Mouse (Mus musculus) heart, embryonic 16.5 days (tissue): ENCODE results near the gene Unc80. TPM values are rescaled to one million over a fixed set of nuclear protein-coding genes. Genes with fewer than 3 reads are reported as not detected.

ENCODE experiments used
- ATAC-seq: fragments of 200-750 bp; cut with Nextera tagmentation; replicated peaks from 2 replicates; pipeline ENCODE4 v1.8.0; 2017; ENCODE audit warnings: moderate number of reproducible peaks; ENCODE audit not compliant: insufficient read depth, low FRiP score; ENCODE audit errors: extremely low read depth
- H3K27ac ChIP-seq: fragments of 300-500 bp; sonication (generic); 2 replicates; pipeline ENCODE4 v1.5.1; 2014; ENCODE audit warnings: mild to moderate bottlenecking, low read length, control low read depth, moderate library complexity
- H3K27me3 ChIP-seq: fragments of 300-500 bp; sonication (generic); 2 replicates; pipeline ENCODE4 v1.6.1; 2014; ENCODE audit warnings: low read length, mixed read lengths; ENCODE audit not compliant: control insufficient read depth, insufficient read depth
- H3K36me3 ChIP-seq: fragments of 300-500 bp; sonication (generic); 2 replicates; pipeline ENCODE4 v1.6.1; 2014; ENCODE audit not compliant: control insufficient read depth, insufficient read depth
- H3K4me1 ChIP-seq: fragments of 300-500 bp; sonication (generic); 2 replicates; pipeline ENCODE4 v1.6.1; 2014; ENCODE audit warnings: low read length, mixed read lengths; ENCODE audit not compliant: control insufficient read depth, insufficient read depth
- H3K4me2 ChIP-seq: fragments of 300-500 bp; sonication (generic); 2 replicates; pipeline ENCODE4 v1.6.1; 2014; ENCODE audit warnings: low read depth, mild to moderate bottlenecking, control low read depth, low read length
- H3K4me3 ChIP-seq: fragments of 300-500 bp; sonication (generic); 2 replicates; pipeline ENCODE4 v1.5.1; 2014; ENCODE audit warnings: mild to moderate bottlenecking, control low read depth, low read length
- H3K9ac ChIP-seq: fragments of 300-500 bp; sonication (generic); 2 replicates; pipeline ENCODE4 v1.6.1; 2014; ENCODE audit warnings: low read length, control low read depth
- H3K9me3 ChIP-seq: fragments of 300-500 bp; sonication (generic); replicated peaks from 2 replicates; pipeline ENCODE4 v1.6.1; 2016; ENCODE audit warnings: low read length; ENCODE audit not compliant: control insufficient read depth
- WGBS: fragments of 180-500 bp; shearing (Covaris S2); extraction: QIAGEN DNeasy Blood & Tissue Kit; methylation state at CpG from one replicate; pipeline ENCODE4 v1.1.7; 2014; 5-methylcytosine and 5-hydroxymethylcytosine counted together
- polyA plus RNA-seq: library from polyadenylated mRNA; unstranded; fragments of >200 nt; fragmentation: Nextera tagmentation; extraction: Ambion mirVana; gene quantifications from 2 replicates; pipeline ENCODE4 v1.2.1, GENCODE M21; 2015

The Unc80 gene
- polyA plus RNA-seq, 1 experiment from 2014 or later: 0.07 TPM

GRCm38 (mm10) chr1:66459394-66459793 lies 8.8 kb upstream of the Unc80 start:
- no peak for ATAC-seq
- Histone ChIP-seq H3K4me3 (no peak overlapping the region), H3K4me2 (no peak overlapping the region), H3K27me3 (no peaks in the 10 kb centered on the region), H3K4me1 (0 out of 2 replicates have a peak, but pooled peaks cover 4% of the 10 kb centered on the region), H3K9ac (no peak overlapping the region), H3K27ac (no peak overlapping the region), H3K9me3 (no peaks in the 10 kb centered on the region; the same call in 1 of the 2 replicates), H3K36me3 (no peaks in the 10 kb centered on the region)
- 67% methylated on average over 3 of the region's 3 CpGs for WGBS

GRCm38 (mm10) chr1:66460850-66461249 lies 7.3 kb upstream of the Unc80 start:
- H3K4me1 ChIP-seq: 0 out of 2 replicates have a peak, but pooled peaks cover 4% of the 10 kb centered on the region
- WGBS: 44% methylated on average over 4 of the region's 4 CpGs
- no peaks in the 10 kb centered on the region for H3K27me3 ChIP-seq
- H3K4me2 ChIP-seq: no peak overlapping the region
- no peaks in the 10 kb centered on the region for H3K9me3 ChIP-seq
- no peaks in the 10 kb centered on the region for H3K36me3 ChIP-seq
- H3K9ac ChIP-seq: no peak overlapping the region
- no peak overlapping the region for H3K4me3 ChIP-seq
- ATAC-seq: no peak
- H3K27ac ChIP-seq: no peak overlapping the region

GRCm38 (mm10) chr1:66468704-66469020 lies 495 bp downstream of the Unc80 start:
- H3K4me3 ChIP-seq: peak overlapping the region; percentile 57
- H3K9me3 ChIP-seq: no peaks in the 10 kb centered on the region
- WGBS: 28% methylated on average over 3 of the region's 3 CpGs
- no peaks in the 10 kb centered on the region for H3K4me1 ChIP-seq
- H3K4me2 ChIP-seq: peak overlapping the region; percentile 90
- no peaks in the 10 kb centered on the region for H3K36me3 ChIP-seq
- no peak overlapping the region for H3K9ac ChIP-seq
- no peak for ATAC-seq
- H3K27me3 ChIP-seq: peaks cover 17% of the 10 kb centered on the region
- H3K27ac ChIP-seq: no peak overlapping the region

- Histone ChIP-seq H3K9me3 (no peaks in the 10 kb centered on the region), H3K4me3 (no peak overlapping the region), H3K9ac (no peak overlapping the region), H3K4me1 (no peaks in the 10 kb centered on the region), H3K4me2 (no peak overlapping the region), H3K27ac (no peak overlapping the region), H3K27me3 (no peaks in the 10 kb centered on the region), H3K36me3 (no peaks in the 10 kb centered on the region)
- WGBS: 83% methylated on average over 3 of the region's 3 CpGs
- ATAC-seq: no peak
These were observed 14.6 kb downstream of the Unc80 start for GRCm38 (mm10) chr1:66482751-66483150.

- Histone ChIP-seq H3K36me3 (no peaks in the 10 kb centered on the region), H3K4me3 (no peak overlapping the region), H3K4me2 (no peak overlapping the region), H3K27ac (no peak overlapping the region), H3K9me3 (no peaks in the 10 kb centered on the region), H3K9ac (no peak overlapping the region), H3K27me3 (no peaks in the 10 kb centered on the region), H3K4me1 (no peaks in the 10 kb centered on the region)
- ATAC-seq: no peak
- 78% methylated on average over 6 of the region's 6 CpGs for WGBS
These were observed 24.9 kb downstream of the Unc80 start for GRCm38 (mm10) chr1:66493064-66493463.

- no peak overlapping the region for H3K27ac ChIP-seq
- H3K4me2 ChIP-seq: no peak overlapping the region
- H3K36me3 ChIP-seq: no peaks in the 10 kb centered on the region
- H3K4me3 ChIP-seq: no peak overlapping the region
- no peaks in the 10 kb centered on the region for H3K4me1 ChIP-seq
- no peaks in the 10 kb centered on the region for H3K9me3 ChIP-seq
- ATAC-seq: no peak
- no peaks in the 10 kb centered on the region for H3K27me3 ChIP-seq
- WGBS: 79% methylated on average over 3 of the region's 3 CpGs
- no peak overlapping the region for H3K9ac ChIP-seq
These were observed 27.3 kb downstream of the Unc80 start for GRCm38 (mm10) chr1:66495310-66496012.

GRCm38 (mm10) chr1:66550812-66551211 lies 82.6 kb downstream of the Unc80 start:
- no peak for ATAC-seq
- Histone ChIP-seq H3K4me1 (no peaks in the 10 kb centered on the region), H3K36me3 (no peaks in the 10 kb centered on the region), H3K9me3 (peaks cover 5% of the 10 kb centered on the region; the same call in 1 of the 2 replicates), H3K9ac (no peak overlapping the region), H3K27me3 (no peaks in the 10 kb centered on the region), H3K27ac (no peak overlapping the region), H3K4me3 (no peak overlapping the region), H3K4me2 (no peak overlapping the region)
- 76% methylated on average over 3 of the region's 3 CpGs for WGBS

GRCm38 (mm10) chr1:66552396-66552966 lies 84.3 kb downstream of the Unc80 start:
- Histone ChIP-seq H3K4me1 (no peaks in the 10 kb centered on the region), H3K9ac (no peak overlapping the region), H3K9me3 (peaks cover 5% of the 10 kb centered on the region; the same call in 1 of the 2 replicates), H3K36me3 (no peaks in the 10 kb centered on the region), H3K27ac (no peak overlapping the region), H3K27me3 (no peaks in the 10 kb centered on the region), H3K4me2 (no peak overlapping the region), H3K4me3 (no peak overlapping the region)
- WGBS: 70% methylated on average over 5 of the region's 5 CpGs
- no peak for ATAC-seq

- Histone ChIP-seq H3K9me3 (no peaks in the 10 kb centered on the region), H3K36me3 (no peaks in the 10 kb centered on the region), H3K4me3 (no peak overlapping the region), H3K4me2 (no peak overlapping the region), H3K27me3 (no peaks in the 10 kb centered on the region), H3K9ac (no peak overlapping the region), H3K4me1 (no peaks in the 10 kb centered on the region), H3K27ac (no peak overlapping the region)
- 88% methylated on average over 1 of the region's 1 CpGs for WGBS
- ATAC-seq: no peak
These were observed 93.6 kb downstream of the Unc80 start for GRCm38 (mm10) chr1:66561636-66562270.
